Mouse (Mus musculus): ENCODE data around the gene Gm21969. TPM values are rescaled to one million over a fixed set of nuclear protein-coding genes. Genes with fewer than 3 reads are reported as not detected.
A peak's percentile ranks its signal among the peaks of the same experiment; 100 is the strongest.

Gm21969 gene
- polyA plus RNA-seq, 1 experiment from 2014 or later = not detected

DNA sequence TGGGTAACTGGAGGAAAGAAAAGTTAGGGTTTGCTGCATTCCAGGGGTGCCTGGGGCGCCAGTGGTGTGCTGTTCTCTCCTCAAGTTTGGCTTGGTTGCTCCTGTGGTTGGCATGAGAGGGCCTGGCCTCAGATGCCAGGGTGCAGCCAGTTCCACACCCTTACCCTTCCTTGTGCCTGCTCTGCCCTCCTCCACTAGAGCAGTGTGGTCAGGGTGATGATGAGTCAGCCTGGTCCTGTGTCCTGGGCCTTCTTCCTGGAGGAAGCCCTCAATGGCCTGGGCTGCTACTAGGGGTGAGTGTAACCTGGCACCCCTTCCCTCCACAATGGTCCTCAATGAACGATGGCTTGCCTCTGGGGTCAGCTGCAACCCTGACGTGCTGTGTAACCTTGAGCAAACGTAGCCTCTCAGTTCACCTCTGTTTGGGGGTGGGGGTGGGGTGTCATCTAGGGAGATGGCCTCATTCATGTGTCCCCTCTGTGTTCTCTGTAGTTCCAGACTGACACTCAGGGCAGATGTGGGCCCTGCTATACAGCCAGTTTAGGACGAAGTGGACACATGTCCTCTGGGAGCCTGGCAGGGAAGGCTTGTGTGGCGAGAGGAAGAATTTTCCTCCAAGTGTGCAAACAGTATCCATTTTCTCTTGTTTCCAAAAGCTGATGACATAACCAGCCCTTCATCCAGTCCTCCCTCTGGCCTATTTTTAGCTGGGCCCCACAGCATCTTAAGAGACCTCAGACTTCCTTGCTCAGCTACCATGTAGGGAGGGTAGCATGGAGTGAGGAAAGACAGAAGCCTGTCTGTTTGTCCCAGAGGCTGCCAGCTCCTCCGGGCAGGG is 1.2 kb upstream of the Gm21969 start:
- peaks cover 22% of the 10 kb centered on the region; the same call in 1 of the 2 replicates for H3K27me3 ChIP-seq
- H3K9ac ChIP-seq = peak overlapping the region; percentile 1; the same call in 1 of the 2 replicates
- H3K4me2 ChIP-seq = no peak overlapping the region
- DNase-seq (no peak), ATAC-seq (ENCODE audit: low read depth) (no peak)
- H3K9me3 ChIP-seq (replicated peaks) = no peaks in the 10 kb centered on the region
- H3K4me1 ChIP-seq (replicated peaks) = peaks cover 58% of the 10 kb centered on the region
- H3K36me3 ChIP-seq = peaks cover 5% of the 10 kb centered on the region; the same call in 1 of the 2 replicates
- no peak overlapping the region for H3K4me3 ChIP-seq (replicated peaks)
- peak overlapping the region; percentile 34 for H3K27ac ChIP-seq
- WGBS (ENCODE audit: insufficient replicate concordance) = 40% methylated on average over 7 of the region's 7 CpGs

DNA sequence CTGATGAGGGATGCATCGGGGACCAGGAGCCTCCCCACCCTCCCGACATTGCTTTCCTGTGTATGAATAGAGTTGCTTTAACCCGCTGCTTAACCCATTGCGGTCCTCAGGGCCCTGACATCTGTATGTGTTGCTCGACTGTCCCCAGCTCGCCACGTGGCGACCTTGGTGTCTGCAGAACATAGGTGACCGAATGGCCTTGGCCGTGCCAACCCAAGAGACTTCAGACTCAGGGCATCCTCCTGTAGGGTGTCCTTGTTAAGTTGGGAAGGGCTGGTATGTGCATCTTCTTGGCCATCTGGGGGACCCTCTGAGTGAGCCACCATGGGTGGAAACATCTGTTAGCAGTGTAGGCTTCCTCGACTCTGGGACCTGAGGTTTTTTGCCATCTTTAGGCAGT is 2.2 kb downstream of the Gm21969 start:
- Histone ChIP-seq H3K4me1 (replicated peaks) (peaks cover 29% of the 10 kb centered on the region), H3K27ac (no peak overlapping the region), H3K9ac (no peak overlapping the region), H3K36me3 (peaks cover 5% of the 10 kb centered on the region; the same call in 1 of the 2 replicates), H3K4me2 (no peak overlapping the region), H3K9me3 (replicated peaks) (no peaks in the 10 kb centered on the region), H3K4me3 (replicated peaks) (no peak overlapping the region), H3K27me3 (no peaks in the 10 kb centered on the region)
- 71% methylated on average over 11 of the region's 11 CpGs for WGBS (ENCODE audit: insufficient replicate concordance)
- ATAC-seq (ENCODE audit: low read depth) = no peak
- DNase-seq = no peak

DNA sequence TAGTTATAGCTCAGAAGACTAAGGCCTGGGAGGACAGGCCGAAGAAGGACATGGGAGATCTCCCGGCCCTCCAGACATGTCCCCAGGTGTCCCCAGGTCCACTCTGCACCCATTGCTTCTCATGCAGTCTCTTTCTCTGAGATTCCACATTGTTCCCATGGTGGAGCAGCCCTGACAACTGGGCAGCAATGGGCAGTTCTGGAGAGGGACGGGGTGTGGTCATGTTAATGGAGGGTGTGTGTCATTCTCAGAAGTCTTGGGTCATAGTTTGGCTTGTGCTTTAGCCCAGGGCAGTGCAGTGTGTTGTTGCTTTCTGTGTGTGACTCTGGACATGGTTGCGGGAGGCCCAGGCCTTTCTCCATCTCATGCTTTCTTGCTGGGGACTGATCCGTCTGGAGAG is 3.7 kb downstream of the Gm21969 start:
- WGBS (ENCODE audit: insufficient replicate concordance) = 80% methylated on average over 5 of the region's 5 CpGs
- no peaks in the 10 kb centered on the region for H3K27me3 ChIP-seq
- no peaks in the 10 kb centered on the region for H3K9me3 ChIP-seq (replicated peaks)
- H3K27ac ChIP-seq = no peak overlapping the region
- ATAC-seq (ENCODE audit: low read depth) (no peak), DNase-seq (no peak)
- no peak overlapping the region for H3K4me2 ChIP-seq
- H3K4me3 ChIP-seq (replicated peaks) = no peak overlapping the region
- H3K4me1 ChIP-seq (replicated peaks) = peaks cover 23% of the 10 kb centered on the region
- H3K36me3 ChIP-seq = peaks cover 5% of the 10 kb centered on the region; the same call in 1 of the 2 replicates
- no peak overlapping the region for H3K9ac ChIP-seq

DNA sequence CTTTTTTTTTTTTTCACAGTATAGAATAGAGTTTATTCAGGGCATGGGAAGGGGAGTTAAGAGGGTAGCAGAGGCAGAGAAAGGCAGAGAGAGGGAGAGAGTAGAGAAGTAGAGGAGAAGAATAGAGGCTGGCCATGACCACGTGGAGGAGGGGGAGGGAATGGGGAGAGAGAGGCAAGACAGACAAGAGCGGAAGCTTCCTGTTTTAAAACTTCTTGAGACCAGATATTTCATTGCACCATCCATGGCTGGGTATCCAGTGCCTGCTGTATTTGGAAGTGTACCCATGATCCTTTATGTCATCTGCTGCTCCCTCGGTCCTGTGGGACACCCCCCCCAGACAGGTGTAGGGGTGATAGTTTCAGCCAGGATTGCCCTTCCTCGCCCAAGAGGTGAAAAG is 6.0 kb downstream of the Gm21969 start:
- ATAC-seq (ENCODE audit: low read depth) (no peak), DNase-seq (no peak)
- Histone ChIP-seq H3K27me3 (no peaks in the 10 kb centered on the region), H3K9ac (no peak overlapping the region), H3K9me3 (replicated peaks) (no peaks in the 10 kb centered on the region), H3K27ac (no peak overlapping the region), H3K4me3 (replicated peaks) (no peak overlapping the region), H3K4me2 (no peak overlapping the region), H3K36me3 (peaks cover 16% of the 10 kb centered on the region), H3K4me1 (replicated peaks) (peaks cover 8% of the 10 kb centered on the region; the same call in 1 of the 2 replicates)
- 48% methylated on average over 4 of the region's 4 CpGs for WGBS (ENCODE audit: insufficient replicate concordance)

GRCm38 (mm10) chr4:139610954-139611353 is 8.0 kb downstream of the Gm21969 start:
- Histone ChIP-seq H3K4me3 (replicated peaks) (no peak overlapping the region), H3K4me2 (no peak overlapping the region), H3K36me3 (peaks cover 29% of the 10 kb centered on the region), H3K9me3 (replicated peaks) (no peaks in the 10 kb centered on the region), H3K27me3 (no peaks in the 10 kb centered on the region), H3K4me1 (replicated peaks) (peaks cover 16% of the 10 kb centered on the region), H3K9ac (no peak overlapping the region), H3K27ac (no peak overlapping the region)
- no peak for DNase-seq
- ATAC-seq (ENCODE audit: low read depth) = no peak
- 41% methylated on average over 6 of the region's 6 CpGs for WGBS (ENCODE audit: insufficient replicate concordance)

- Histone ChIP-seq H3K4me3 (replicated peaks) (no peak overlapping the region), H3K4me2 (0 out of 2 replicates have a peak overlapping the region, but pooled peaks have one; percentile 28), H3K36me3 (peaks cover 31% of the 10 kb centered on the region), H3K27me3 (no peaks in the 10 kb centered on the region), H3K9ac (no peak overlapping the region), H3K4me1 (replicated peaks) (peaks cover 20% of the 10 kb centered on the region), H3K27ac (no peak overlapping the region), H3K9me3 (replicated peaks) (no peaks in the 10 kb centered on the region)
- DNase-seq (peak; percentile 59), ATAC-seq (ENCODE audit: low read depth) (no peak)
- WGBS (ENCODE audit: insufficient replicate concordance) = 2% methylated on average over 10 of the region's 10 CpGs
Observed at GRCm38 (mm10) chr4:139611542-139611953, 8.6 kb downstream of the Gm21969 start.

DNA sequence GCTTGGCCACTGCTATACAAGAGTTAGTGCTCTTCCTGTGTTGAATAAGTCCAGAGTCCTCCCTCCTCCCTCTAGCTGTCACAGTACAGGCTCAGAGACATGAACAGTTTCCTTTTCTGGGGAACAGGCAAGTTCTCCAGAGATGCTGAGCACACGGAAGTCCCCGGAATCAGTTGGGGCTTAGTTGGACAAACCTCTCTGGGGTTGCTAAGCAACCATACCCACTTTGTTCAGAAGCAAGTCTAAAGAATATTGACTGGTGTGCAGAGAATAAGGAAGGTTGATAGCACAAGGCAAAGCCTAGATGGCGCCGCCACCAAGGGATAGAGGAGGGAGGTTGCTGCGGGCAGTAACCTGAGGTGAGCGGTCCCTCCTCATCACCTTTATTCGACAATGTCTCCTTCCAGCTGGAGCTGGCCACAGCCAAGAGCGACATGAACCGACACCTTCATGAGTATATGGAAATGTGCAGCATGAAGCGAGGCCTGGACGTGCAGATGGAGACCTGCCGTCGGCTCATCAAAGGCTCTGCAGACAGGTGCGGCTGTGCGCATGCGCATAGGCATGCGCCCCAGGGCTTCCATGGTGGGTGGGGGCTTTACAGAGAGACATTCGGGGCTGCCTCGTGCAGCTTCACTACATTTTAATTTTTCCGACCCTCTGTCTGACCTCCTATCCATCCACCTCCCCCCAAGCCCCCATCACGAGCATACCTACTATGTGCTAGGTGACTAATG is 11.7 kb downstream of the Gm21969 start:
- Histone ChIP-seq H3K4me3 (replicated peaks) (no peak overlapping the region), H3K36me3 (peaks cover 31% of the 10 kb centered on the region), H3K27ac (no peak overlapping the region), H3K9me3 (replicated peaks) (no peaks in the 10 kb centered on the region), H3K27me3 (no peaks in the 10 kb centered on the region), H3K4me2 (no peak overlapping the region), H3K4me1 (replicated peaks) (peaks cover 30% of the 10 kb centered on the region), H3K9ac (no peak overlapping the region)
- no peak for DNase-seq
- ATAC-seq (ENCODE audit: low read depth) = no peak
- 84% methylated on average over 21 of the region's 21 CpGs for WGBS (ENCODE audit: insufficient replicate concordance)

DNA sequence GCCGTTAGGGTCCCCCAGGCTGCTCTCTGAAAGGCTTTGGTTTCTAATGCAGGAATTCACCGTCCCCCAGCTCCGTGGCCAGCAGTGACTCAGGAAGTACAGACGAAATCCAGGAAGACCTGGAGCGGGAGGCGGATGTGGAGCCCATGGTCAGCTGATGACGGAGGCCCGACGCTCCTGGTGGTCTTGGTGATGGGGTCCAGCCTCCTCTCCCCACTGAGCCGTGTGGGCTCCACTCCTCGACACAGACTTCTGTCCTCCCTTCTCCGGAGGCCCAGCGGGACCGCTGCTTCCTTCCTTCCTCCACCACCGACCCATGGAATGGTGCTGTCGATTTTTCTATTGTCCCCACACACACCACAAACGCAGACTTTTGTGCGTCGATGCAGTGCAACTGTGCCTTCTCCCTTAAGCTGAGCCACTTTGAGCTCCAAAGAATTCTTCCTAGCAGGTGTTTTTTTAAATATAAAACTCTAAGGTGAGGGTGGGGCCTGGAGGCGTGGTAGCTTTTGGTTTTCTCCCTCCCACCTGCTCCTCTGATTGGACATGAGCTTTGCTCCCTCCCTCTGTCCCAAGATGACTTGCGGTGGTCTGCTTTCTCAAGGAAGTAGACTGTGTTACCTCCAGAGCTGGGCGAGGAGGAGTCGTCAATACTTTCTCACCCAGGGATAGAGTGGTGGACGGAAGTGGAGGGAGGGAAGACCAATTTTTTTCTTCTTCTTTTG is 13.5 kb downstream of the Gm21969 start:
- H3K4me2 ChIP-seq = peak overlapping the region; percentile 88
- WGBS (ENCODE audit: insufficient replicate concordance) = 8% methylated on average over 24 of the region's 24 CpGs
- H3K9ac ChIP-seq = peak overlapping the region; percentile 79
- peaks cover 26% of the 10 kb centered on the region for H3K4me1 ChIP-seq (replicated peaks)
- DNase-seq (peak; percentile 72), ATAC-seq (ENCODE audit: low read depth) (peak; percentile 93)
- no peaks in the 10 kb centered on the region for H3K27me3 ChIP-seq
- no peaks in the 10 kb centered on the region for H3K9me3 ChIP-seq (replicated peaks)
- H3K36me3 ChIP-seq = peaks cover 31% of the 10 kb centered on the region
- H3K27ac ChIP-seq = peak overlapping the region; percentile 62
- H3K4me3 ChIP-seq (replicated peaks) = peak overlapping the region; percentile 70

GRCm38 (mm10) chr4:139617001-139617364 is 14.0 kb downstream of the Gm21969 start:
- H3K4me1 ChIP-seq (replicated peaks) = peaks cover 31% of the 10 kb centered on the region
- H3K9ac ChIP-seq = peak overlapping the region; percentile 79
- DNase-seq (no peak), ATAC-seq (ENCODE audit: low read depth) (no peak)
- H3K27ac ChIP-seq = peak overlapping the region; percentile 62
- peak overlapping the region; percentile 70 for H3K4me3 ChIP-seq (replicated peaks)
- H3K4me2 ChIP-seq = peak overlapping the region; percentile 88
- H3K36me3 ChIP-seq = peaks cover 31% of the 10 kb centered on the region
- WGBS (ENCODE audit: insufficient replicate concordance) = 29% methylated on average over 3 of the region's 3 CpGs
- no peaks in the 10 kb centered on the region for H3K9me3 ChIP-seq (replicated peaks)
- no peaks in the 10 kb centered on the region for H3K27me3 ChIP-seq

DNA sequence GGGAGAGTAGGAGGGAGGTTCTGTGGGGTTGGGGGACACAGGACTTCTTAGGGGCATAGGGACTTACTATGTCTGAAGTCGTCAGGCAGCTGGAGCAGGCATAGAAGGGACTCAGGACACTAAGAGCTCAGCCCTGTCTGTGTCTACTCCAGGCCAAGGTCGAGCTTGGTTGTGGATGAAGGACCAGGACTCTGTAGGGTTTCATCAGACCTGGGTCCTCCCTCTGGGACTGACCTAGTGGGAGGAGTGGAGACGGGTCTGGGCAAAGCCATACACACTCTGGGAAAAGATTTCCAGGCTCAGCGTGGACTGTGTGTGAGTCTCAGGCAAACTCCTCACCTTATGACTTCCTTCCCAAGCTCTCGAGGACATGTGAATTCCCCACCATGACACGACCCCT is 16.8 kb downstream of the Gm21969 start:
- ATAC-seq (ENCODE audit: low read depth) (no peak), DNase-seq (no peak)
- no peaks in the 10 kb centered on the region for H3K9me3 ChIP-seq (replicated peaks)
- H3K4me3 ChIP-seq (replicated peaks) = no peak overlapping the region
- no peak overlapping the region for H3K9ac ChIP-seq
- H3K4me1 ChIP-seq (replicated peaks) = peaks cover 53% of the 10 kb centered on the region
- H3K4me2 ChIP-seq = no peak overlapping the region
- no peaks in the 10 kb centered on the region for H3K27me3 ChIP-seq
- H3K36me3 ChIP-seq = peaks cover 12% of the 10 kb centered on the region
- no peak overlapping the region for H3K27ac ChIP-seq
- 55% methylated on average over 6 of the region's 6 CpGs for WGBS (ENCODE audit: insufficient replicate concordance)

Data from liver, embryonic 13.5 days (tissue).